ENCODE assay signal across 10 mouse cellular contexts in genomic region chr10:68164723-68165706, GRCm38 (mm10).
DNase-seq lines count a peak whose midpoint lies in the region; ATAC-seq and TF ChIP-seq lines count a peak whose summit lies in the region.
"Had no signal": no experiment of that assay in that cellular context is flagged by ENCODE, and none has a peak within 500 bp of the region (broad histone marks: within the 10 kb centered on the region; RNA-seq: fewer than 3 reads in every experiment).

No protein-coding gene starts in this region.

- peak; percentile 44 to 70 for DNase-seq in frontal cortex, adult 2 months (ENCODE audit: extremely low spot score in 1 of 2, low spot score in 1 of 2)
- no peak for DNase-seq in frontal cortex, postnatal 14 days (ENCODE audit: low spot score in 2 of 2)
- peak in 1 of 2 experiments; percentile 30 for DNase-seq in layer of hippocampus, adult 2 months (ENCODE audit: low spot score in 2 of 2)
- no peak for DNase-seq in layer of hippocampus, adult 9-11 months
- no peak for DNase-seq in yolk sac, embryonic 10.5 days (ENCODE audit: low spot score)
- no peak for DNase-seq in embryo, embryonic 10 days (ENCODE audit: low spot score)

- WGBS in embryonic facial prominence, embryonic 13.5 days, result 68% methylated on average over 8 of the region's 8 CpGs

- 0 out of 2 replicates have a peak overlapping the region, but pooled peaks have one; percentile 6 for H3K4me3 ChIP-seq in layer of hippocampus, adult 2 months
- H3K4me3 ChIP-seq in embryonic facial prominence, embryonic 13.5 days, result no peak overlapping the region
- H3K4me3 ChIP-seq: liver, embryonic 12.5 days had no signal

- H3K36me3 ChIP-seq in embryonic facial prominence, embryonic 13.5 days, result peaks cover 11% of the 10 kb centered on the region; the same call in 1 of the 2 replicates
- H3K36me3 ChIP-seq: liver, embryonic 12.5 days had no signal

- peaks cover 48% of the 10 kb centered on the region for H3K4me1 ChIP-seq in embryonic facial prominence, embryonic 13.5 days

- no peaks in the 10 kb centered on the region for H3K27me3 ChIP-seq in embryonic facial prominence, embryonic 13.5 days
- H3K27me3 ChIP-seq: liver, embryonic 12.5 days had no signal

- H3K4me2 ChIP-seq in embryonic facial prominence, embryonic 13.5 days, result no peak overlapping the region
- H3K4me2 ChIP-seq: liver, embryonic 12.5 days had no signal

- ATAC-seq in CD4-positive, CD25-positive, alpha-beta regulatory T cell, adult 4 months, result peak; percentile 42
- ATAC-seq in embryonic facial prominence, embryonic 13.5 days (ENCODE audit: insufficient number of reproducible peaks, insufficient read depth, low FRiP score, low TSS enrichment, low read depth), result no peak
- ATAC-seq: liver, embryonic 12.5 days; midbrain, embryonic 16.5 days had no signal

- TF ChIP-seq CTCF in layer of hippocampus, adult 2 months (conservative IDR thresholded peaks at IDR 0.05), result no peak

- no peaks in the 10 kb centered on the region for H3K9me3 ChIP-seq in embryonic facial prominence, embryonic 13.5 days
- H3K9me3 ChIP-seq: liver, embryonic 12.5 days had no signal

- H3K27ac ChIP-seq in layer of hippocampus, adult 2 months, result peak overlapping the region; percentile 63
- peak overlapping the region; percentile 66; the same call in 1 of the 2 replicates for H3K27ac ChIP-seq in embryonic facial prominence, embryonic 13.5 days
- H3K27ac ChIP-seq: liver, embryonic 12.5 days had no signal

- no peak overlapping the region for H3K9ac ChIP-seq in embryonic facial prominence, embryonic 13.5 days
- H3K9ac ChIP-seq: liver, embryonic 12.5 days had no signal

Comparison
In these comparisons a context has a peak if more than half of its experiments do, and no peak if none do; other contexts are left out.
1. DNase-seq: peak in frontal cortex, adult 2 months (2 of 2); none in frontal cortex, postnatal 14 days (0 of 2), layer of hippocampus, adult 9-11 months (single experiment), yolk sac, embryonic 10.5 days (single experiment) and embryo, embryonic 10 days (single experiment).